Mouse (Mus musculus) mouse trophoblast stem cell (cell line): ENCODE results near the gene Slc30a5.
"Not testable (repeated sequence)": the region's sequence is repeated elsewhere in the genome, so short reads cannot be mapped to it uniquely, and the experiment has no call there.

Experiments
- in situ Hi-C, 2 experiments: fragments of 300-500 bp; cut with MseI, MboI; formaldehyde crosslinking; loops; 2 replicates in 1 of 2; 3 replicates in 1 of 2; pipeline ENCODE4 v1.15.1; 2025

Gene Slc30a5

GRCm38 (mm10) chr13:100841741-100842140 lies 8.5 kb upstream of the Slc30a5 start:
- in situ Hi-C loops = no loop called here

- in situ Hi-C loops = no loop called here
Measured at GRCm38 (mm10) chr13:100834777-100835176, 1.6 kb upstream of the Slc30a5 start.

GRCm38 (mm10) chr13:100833640-100834002 lies 394 bp upstream of the Slc30a5 start:
- in situ Hi-C loops = no loop called here

- in situ Hi-C loops = no loop called here
Measured at GRCm38 (mm10) chr13:100832188-100832587, 1.0 kb downstream of the Slc30a5 start.

- in situ Hi-C loops = no loop called here
Measured at GRCm38 (mm10) chr13:100831123-100831522, 2.1 kb downstream of the Slc30a5 start.

GRCm38 (mm10) chr13:100825627-100826410 lies 7.4 kb downstream of the Slc30a5 start:
- in situ Hi-C loops = no loop called here

- in situ Hi-C loops = no loop called here
Measured at GRCm38 (mm10) chr13:100824916-100825315, 8.3 kb downstream of the Slc30a5 start.

GRCm38 (mm10) chr13:100824306-100824705 lies 8.9 kb downstream of the Slc30a5 start:
- in situ Hi-C loops = no loop called here

- in situ Hi-C loops = no loop called here
Measured at GRCm38 (mm10) chr13:100823863-100824262, 9.4 kb downstream of the Slc30a5 start.

- in situ Hi-C loops = no loop called here
Measured at GRCm38 (mm10) chr13:100814451-100814850, 18.8 kb downstream of the Slc30a5 start.

GRCm38 (mm10) chr13:100805776-100806175 lies 27.5 kb downstream of the Slc30a5 start:
- in situ Hi-C loops = no loop called here

- in situ Hi-C loops = no loop called here
Measured at GRCm38 (mm10) chr13:100797171-100797570, 36.1 kb downstream of the Slc30a5 start.

GRCm38 (mm10) chr13:100789083-100789482 lies 44.1 kb downstream of the Slc30a5 start:
- in situ Hi-C loops = no loop called here

- in situ Hi-C loops = not testable (repeated sequence)
Measured at GRCm38 (mm10) chr13:100788057-100788456, 45.2 kb downstream of the Slc30a5 start.

- in situ Hi-C loops = no loop called here
Measured at GRCm38 (mm10) chr13:100787316-100788010, 45.8 kb downstream of the Slc30a5 start.

- in situ Hi-C loops = no loop called here
Measured at GRCm38 (mm10) chr13:100786414-100786867, 46.8 kb downstream of the Slc30a5 start, which contains the start of gene Ccnb1. TSS of gene Ccnb1 (minus strand) at chr13:100786570.

GRCm38 (mm10) chr13:100785806-100786413 lies 47.3 kb downstream of the Slc30a5 start:
- in situ Hi-C loops = no loop called here

GRCm38 (mm10) chr13:100777491-100777890 lies 55.7 kb downstream of the Slc30a5 start:
- in situ Hi-C loops = no loop called here

- in situ Hi-C loops = no loop called here
Measured at GRCm38 (mm10) chr13:100776710-100777109, 56.5 kb downstream of the Slc30a5 start.

- in situ Hi-C loops = no loop called here
Measured at GRCm38 (mm10) chr13:100776056-100776419, 57.2 kb downstream of the Slc30a5 start.

GRCm38 (mm10) chr13:100775252-100776055 lies 57.8 kb downstream of the Slc30a5 start, which contains the start of gene Cenph:
TSS of gene Cenph (minus strand) at chr13:100775899.
- in situ Hi-C loops = no loop called here

GRCm38 (mm10) chr13:100774704-100775103 lies 58.5 kb downstream of the Slc30a5 start:
- in situ Hi-C loops = no loop called here
